Mouse (Mus musculus) induced T-regulatory cell, adult 2 months (primary cell): ENCODE measurements around the gene Fhl3.
A peak's percentile ranks its signal among the peaks of the same experiment; 100 is the strongest.
"Not testable (repeated sequence)": the region's sequence is repeated elsewhere in the genome, so short reads cannot be mapped to it uniquely, and the experiment has no call there.

Experiments used
- DNase-seq: peaks from one replicate; pipeline ENCODE4 v3.0.0-alpha.2; 2012; ENCODE audit warnings: low read depth

Gene Fhl3

GRCm38 (mm10) chr4:124683474-124683873, 17.0 kb upstream of the Fhl3 start:
- no peak for DNase-seq

GRCm38 (mm10) chr4:124685004-124685403, 15.5 kb upstream of the Fhl3 start:
- no peak for DNase-seq

- DNase-seq: no peak
These were observed 15.0 kb upstream of the Fhl3 start for GRCm38 (mm10) chr4:124685453-124685852.

GRCm38 (mm10) chr4:124685897-124686402, 14.6 kb upstream of the Fhl3 start:
- no peak for DNase-seq

- DNase-seq: no peak
These were observed 9.0 kb upstream of the Fhl3 start for GRCm38 (mm10) chr4:124691455-124691854.

DNA sequence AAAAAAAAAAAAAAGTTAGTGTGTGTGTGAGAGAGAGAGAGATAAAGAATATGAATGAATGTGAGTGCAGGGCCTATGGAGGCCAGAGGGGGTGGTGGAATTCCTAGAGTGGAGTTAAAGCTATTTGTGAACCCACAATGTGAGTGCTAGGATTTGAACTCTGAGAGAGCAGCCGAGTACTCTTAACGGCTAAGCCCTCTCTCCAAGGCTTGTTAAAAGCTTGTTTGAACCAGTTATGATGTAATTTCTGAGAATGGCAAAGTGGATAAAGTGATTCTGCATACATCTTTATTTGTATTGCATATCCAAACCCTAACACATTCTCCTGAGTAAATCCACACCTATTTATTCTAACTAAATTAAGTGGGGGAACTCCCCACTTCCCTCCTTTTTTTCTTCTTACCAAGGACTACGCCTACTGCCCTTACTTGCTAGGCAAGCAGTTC, 8.1 kb upstream of the Fhl3 start:
- peak; percentile 42 for DNase-seq

- DNase-seq: peak; percentile 94
These were observed 7.2 kb upstream of the Fhl3 start, which contains the start of gene Utp11 for GRCm38 (mm10) chr4:124693135-124693894. Gene Utp11, minus strand, starts transcription at chr4:124693600.

GRCm38 (mm10) chr4:124694572-124694971, 5.9 kb upstream of the Fhl3 start:
- no peak for DNase-seq

DNA sequence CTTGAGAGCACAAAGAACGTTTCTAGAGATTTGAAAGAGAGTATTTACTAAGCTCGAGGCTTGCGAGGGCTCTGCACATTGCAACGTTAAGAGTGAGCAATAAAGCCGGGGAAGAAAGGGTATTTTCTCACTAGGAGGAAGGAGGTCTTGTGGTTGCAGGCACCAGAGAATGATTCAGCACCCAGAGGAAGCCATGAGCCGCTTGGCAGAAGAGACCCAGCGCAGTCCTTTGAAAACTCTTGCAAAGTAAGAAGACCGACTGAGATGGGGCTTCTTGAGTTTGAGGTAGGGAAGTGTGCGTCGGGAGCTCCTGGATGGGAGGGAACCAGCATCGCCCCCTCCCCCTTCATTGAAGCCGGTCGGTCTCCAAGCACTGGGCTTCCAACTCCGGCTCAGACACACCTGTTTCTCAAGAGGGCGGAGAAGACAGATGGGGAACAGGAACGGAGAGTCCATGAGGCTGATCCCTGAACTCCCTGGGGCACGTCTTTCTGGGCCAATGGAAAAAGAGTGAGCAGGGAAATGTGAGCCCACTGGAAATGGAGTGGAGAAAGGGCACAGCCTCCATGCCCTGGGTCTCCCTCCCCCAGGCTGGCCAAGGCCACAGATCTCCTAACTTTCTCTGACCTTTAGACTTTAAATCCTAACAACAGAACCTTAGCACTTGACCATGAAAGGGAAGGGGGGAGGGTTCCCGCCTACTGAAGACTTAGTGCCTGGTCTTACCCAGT, 4.5 kb upstream of the Fhl3 start:
- peak; percentile 49 for DNase-seq

GRCm38 (mm10) chr4:124699791-124700190, 710 bp upstream of the Fhl3 start:
- no peak for DNase-seq

- peak; percentile 60 for DNase-seq
These were observed 748 bp downstream of the Fhl3 start for GRCm38 (mm10) chr4:124701052-124701845.

GRCm38 (mm10) chr4:124701916-124702315, 1.4 kb downstream of the Fhl3 start:
- DNase-seq: no peak

DNA sequence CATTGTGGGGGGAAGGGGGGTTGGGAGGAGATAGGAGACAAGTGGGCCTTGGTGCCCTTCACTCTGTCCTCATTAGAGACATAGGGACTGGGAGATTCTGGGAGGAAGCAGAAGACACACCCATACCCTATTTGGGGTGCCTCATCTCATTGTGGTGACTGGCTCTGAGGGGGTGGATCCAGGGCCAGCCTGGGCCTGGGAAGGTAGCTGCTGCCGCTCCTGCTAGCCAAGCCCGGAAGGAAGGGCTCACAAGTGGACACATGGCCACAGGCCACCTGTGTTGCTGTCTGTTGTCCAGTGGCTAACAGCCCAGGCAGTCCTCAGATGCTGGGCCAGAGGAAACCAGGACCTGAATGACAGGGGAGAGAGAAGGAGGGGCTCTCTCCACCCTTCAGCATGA, 2.9 kb downstream of the Fhl3 start:
- DNase-seq: no peak

GRCm38 (mm10) chr4:124703881-124704796, 3.6 kb downstream of the Fhl3 start:
- peak; percentile 71 for DNase-seq

GRCm38 (mm10) chr4:124704797-124705474, 4.4 kb downstream of the Fhl3 start:
- DNase-seq: peak; percentile 26

GRCm38 (mm10) chr4:124705661-124706269, 5.3 kb downstream of the Fhl3 start:
- DNase-seq: no peak

- DNase-seq: not testable (repeated sequence)
These were observed 7.1 kb downstream of the Fhl3 start for GRCm38 (mm10) chr4:124707381-124708199.

GRCm38 (mm10) chr4:124708200-124708517, 7.7 kb downstream of the Fhl3 start:
- not testable (repeated sequence) for DNase-seq
